Mouse (Mus musculus) forebrain, embryonic 13.5 days (tissue): Measurements from ENCODE around the gene Cacna2d4. TPM values are rescaled to one million over a fixed set of nuclear protein-coding genes. Genes with fewer than 3 reads are reported as not detected.

Source experiments
- ATAC-seq: fragments of 200-750 bp; cut with Nextera tagmentation; 2 replicates; pipeline ENCODE4 v1.8.0; 2017
- H3K27ac ChIP-seq: fragments of 300-500 bp; sonication (generic); 2 replicates; pipeline ENCODE4 v1.5.1; 2015; ENCODE audit warnings: inconsistent platforms, mild to moderate bottlenecking, moderate library complexity
- H3K27me3 ChIP-seq: fragments of 300-500 bp; sonication (generic); 2 replicates; pipeline ENCODE4 v1.6.1; 2015; ENCODE audit warnings: mild to moderate bottlenecking, inconsistent platforms
- H3K36me3 ChIP-seq: fragments of 300-500 bp; sonication (generic); 2 replicates; pipeline ENCODE4 v1.6.1; 2015; ENCODE audit warnings: mild to moderate bottlenecking, inconsistent platforms; ENCODE audit not compliant: poor library complexity, severe bottlenecking
- H3K4me1 ChIP-seq: fragments of 300-500 bp; sonication (generic); 2 replicates; pipeline ENCODE4 v1.6.1; 2015; ENCODE audit warnings: inconsistent platforms
- H3K4me2 ChIP-seq: fragments of 300-500 bp; sonication (generic); 2 replicates; pipeline ENCODE4 v1.6.1; 2015; ENCODE audit warnings: inconsistent platforms, mild to moderate bottlenecking, moderate library complexity
- H3K4me3 ChIP-seq: fragments of 300-500 bp; sonication (generic); 2 replicates; pipeline ENCODE4 v1.5.1; 2015; ENCODE audit warnings: mild to moderate bottlenecking, inconsistent platforms
- H3K9ac ChIP-seq: fragments of 300-500 bp; sonication (generic); 2 replicates; pipeline ENCODE4 v1.6.1; 2015; ENCODE audit warnings: mild to moderate bottlenecking, inconsistent platforms
- H3K9me3 ChIP-seq: fragments of 300-500 bp; sonication (generic); replicated peaks from 2 replicates; pipeline ENCODE4 v1.6.1; 2016; ENCODE audit warnings: inconsistent platforms
- WGBS: fragments of 180-500 bp; shearing (Covaris S2); methylation state at CpG from one replicate; pipeline ENCODE4 v1.1.7; 2015; 5-methylcytosine and 5-hydroxymethylcytosine counted together
- polyA plus RNA-seq: library from polyadenylated mRNA; unstranded; fragments of >200 nt; fragmentation: Nextera tagmentation; extraction: Ambion mirVana; gene quantifications from 2 replicates; pipeline ENCODE4 v1.2.1, GENCODE M21; 2015

The Cacna2d4 gene
- polyA plus RNA-seq, 1 experiment from 2014 or later = 0.12 TPM

- Histone ChIP-seq H3K27me3 (no peaks in the 10 kb centered on the region), H3K9ac (no peak overlapping the region), H3K4me3 (no peak overlapping the region), H3K27ac (no peak overlapping the region), H3K36me3 (no peaks in the 10 kb centered on the region), H3K9me3 (peaks cover 10% of the 10 kb centered on the region), H3K4me2 (no peak overlapping the region), H3K4me1 (no peaks in the 10 kb centered on the region)
- WGBS = 89% methylated on average over 10 of the region's 10 CpGs
- no peak for ATAC-seq
These were observed 13.4 kb downstream of the Cacna2d4 start for GRCm38 (mm10) chr6:119249726-119250125.

- no peak overlapping the region for H3K27ac ChIP-seq
These were observed 15.4 kb downstream of the Cacna2d4 start for GRCm38 (mm10) chr6:119251704-119252103.

GRCm38 (mm10) chr6:119276713-119277112 lies 40.4 kb downstream of the Cacna2d4 start:
- no peaks in the 10 kb centered on the region for H3K4me1 ChIP-seq
- ATAC-seq = no peak
- no peak overlapping the region for H3K27ac ChIP-seq
- no peaks in the 10 kb centered on the region for H3K27me3 ChIP-seq
- H3K9ac ChIP-seq = no peak overlapping the region
- no peaks in the 10 kb centered on the region for H3K36me3 ChIP-seq
- WGBS = 86% methylated on average over 2 of the region's 2 CpGs
- H3K9me3 ChIP-seq = no peaks in the 10 kb centered on the region
- H3K4me3 ChIP-seq = no peak overlapping the region
- no peak overlapping the region for H3K4me2 ChIP-seq

More at GRCm38 (mm10) chr6:119251704-119252103, 15.4 kb downstream of the Cacna2d4 start:
- 0 out of 2 replicates have a peak, but pooled peaks cover 4% of the 10 kb centered on the region for H3K9me3 ChIP-seq
- H3K4me1 ChIP-seq = no peaks in the 10 kb centered on the region
- WGBS = 92% methylated on average over 4 of the region's 4 CpGs
- H3K4me2 ChIP-seq = no peak overlapping the region
- H3K9ac ChIP-seq = no peak overlapping the region
- H3K36me3 ChIP-seq = no peaks in the 10 kb centered on the region
- H3K27me3 ChIP-seq = no peaks in the 10 kb centered on the region
- ATAC-seq = no peak
- no peak overlapping the region for H3K4me3 ChIP-seq

GRCm38 (mm10) chr6:119280761-119281160 lies 44.4 kb downstream of the Cacna2d4 start:
- ATAC-seq = no peak
- no peaks in the 10 kb centered on the region for H3K36me3 ChIP-seq
- 82% methylated on average over 9 of the region's 9 CpGs for WGBS

GRCm38 (mm10) chr6:119301310-119301709 lies 65.0 kb downstream of the Cacna2d4 start:
- Histone ChIP-seq H3K4me1 (no peaks in the 10 kb centered on the region), H3K27me3 (no peaks in the 10 kb centered on the region), H3K4me2 (no peak overlapping the region), H3K4me3 (no peak overlapping the region), H3K9ac (no peak overlapping the region), H3K36me3 (no peaks in the 10 kb centered on the region), H3K9me3 (no peaks in the 10 kb centered on the region), H3K27ac (no peak overlapping the region)
- no peak for ATAC-seq
- 96% methylated on average over 3 of the region's 3 CpGs for WGBS

More at GRCm38 (mm10) chr6:119280761-119281160, 44.4 kb downstream of the Cacna2d4 start:
- no peaks in the 10 kb centered on the region for H3K4me1 ChIP-seq
- no peaks in the 10 kb centered on the region for H3K27me3 ChIP-seq
- 0 out of 2 replicates have a peak, but pooled peaks cover 9% of the 10 kb centered on the region for H3K9me3 ChIP-seq
- H3K9ac ChIP-seq = no peak overlapping the region
- H3K4me2 ChIP-seq = no peak overlapping the region
- H3K4me3 ChIP-seq = no peak overlapping the region
- H3K27ac ChIP-seq = no peak overlapping the region

- Histone ChIP-seq H3K4me1 (peaks cover 3% of the 10 kb centered on the region; the same call in 1 of the 2 replicates), H3K9me3 (no peaks in the 10 kb centered on the region), H3K4me3 (no peak overlapping the region), H3K27ac (no peak overlapping the region), H3K27me3 (no peaks in the 10 kb centered on the region), H3K4me2 (no peak overlapping the region), H3K36me3 (no peaks in the 10 kb centered on the region), H3K9ac (no peak overlapping the region)
- WGBS = 92% methylated on average over 6 of the region's 6 CpGs
- no peak for ATAC-seq
These were observed 67.0 kb downstream of the Cacna2d4 start for GRCm38 (mm10) chr6:119303331-119303730.

GRCm38 (mm10) chr6:119307867-119308413 lies 71.6 kb downstream of the Cacna2d4 start:
- WGBS = 48% methylated on average over 10 of the region's 10 CpGs
- Histone ChIP-seq H3K4me3 (no peak overlapping the region), H3K9me3 (no peaks in the 10 kb centered on the region), H3K36me3 (no peaks in the 10 kb centered on the region), H3K27ac (no peak overlapping the region), H3K27me3 (no peaks in the 10 kb centered on the region), H3K4me1 (peaks cover 7% of the 10 kb centered on the region), H3K9ac (no peak overlapping the region), H3K4me2 (no peak overlapping the region)
- no peak for ATAC-seq

- Histone ChIP-seq H3K9ac (no peak overlapping the region), H3K27ac (no peak overlapping the region), H3K27me3 (no peaks in the 10 kb centered on the region), H3K4me1 (peaks cover 26% of the 10 kb centered on the region), H3K36me3 (no peaks in the 10 kb centered on the region), H3K4me2 (no peak overlapping the region), H3K9me3 (no peaks in the 10 kb centered on the region), H3K4me3 (no peak overlapping the region)
- 62% methylated on average over 9 of the region's 9 CpGs for WGBS
- no peak for ATAC-seq
These were observed 73.8 kb downstream of the Cacna2d4 start for GRCm38 (mm10) chr6:119310176-119310575.

GRCm38 (mm10) chr6:119312381-119312780 lies 76.1 kb downstream of the Cacna2d4 start:
- no peak for ATAC-seq
- H3K4me1 ChIP-seq = peaks cover 26% of the 10 kb centered on the region
- WGBS = 87% methylated on average over 6 of the region's 6 CpGs
- no peak overlapping the region for H3K4me2 ChIP-seq
- no peak overlapping the region for H3K9ac ChIP-seq
- no peak overlapping the region for H3K4me3 ChIP-seq
- H3K27ac ChIP-seq = no peak overlapping the region
- no peaks in the 10 kb centered on the region for H3K9me3 ChIP-seq
- no peaks in the 10 kb centered on the region for H3K36me3 ChIP-seq
- H3K27me3 ChIP-seq = no peaks in the 10 kb centered on the region

GRCm38 (mm10) chr6:119313096-119313495 lies 76.8 kb downstream of the Cacna2d4 start:
- 0 out of 2 replicates have a peak, but pooled peaks have one; percentile 4 for ATAC-seq
- Histone ChIP-seq H3K27ac (peak overlapping the region; percentile 63), H3K9me3 (no peaks in the 10 kb centered on the region), H3K4me3 (no peak overlapping the region), H3K4me1 (peaks cover 31% of the 10 kb centered on the region), H3K27me3 (no peaks in the 10 kb centered on the region), H3K36me3 (no peaks in the 10 kb centered on the region), H3K4me2 (no peak overlapping the region), H3K9ac (no peak overlapping the region)
- 57% methylated on average over 3 of the region's 3 CpGs for WGBS

GRCm38 (mm10) chr6:119313588-119314375 lies 77.5 kb downstream of the Cacna2d4 start:
- no peak overlapping the region for H3K9ac ChIP-seq
- H3K36me3 ChIP-seq = no peaks in the 10 kb centered on the region
- 55% methylated on average over 14 of the region's 14 CpGs for WGBS
- peaks cover 34% of the 10 kb centered on the region for H3K4me1 ChIP-seq
- peak; percentile 73 for ATAC-seq
- H3K4me2 ChIP-seq = no peak overlapping the region
- H3K27ac ChIP-seq = peak overlapping the region; percentile 63
- H3K27me3 ChIP-seq = no peaks in the 10 kb centered on the region
- H3K4me3 ChIP-seq = no peak overlapping the region
- no peaks in the 10 kb centered on the region for H3K9me3 ChIP-seq

GRCm38 (mm10) chr6:119314751-119315476 lies 78.6 kb downstream of the Cacna2d4 start:
- no peak overlapping the region for H3K4me2 ChIP-seq
- H3K27me3 ChIP-seq = no peaks in the 10 kb centered on the region
- H3K9ac ChIP-seq = no peak overlapping the region
- H3K4me1 ChIP-seq = peaks cover 36% of the 10 kb centered on the region
- H3K4me3 ChIP-seq = no peak overlapping the region
- no peaks in the 10 kb centered on the region for H3K9me3 ChIP-seq
- 61% methylated on average over 7 of the region's 7 CpGs for WGBS
- ATAC-seq = no peak
- no peak overlapping the region for H3K27ac ChIP-seq
- H3K36me3 ChIP-seq = no peaks in the 10 kb centered on the region
